Mouse (Mus musculus) heart, adult 2 months (tissue): ENCODE measurements around the gene Ssbp4.

ENCODE experiments used
- CTCF ChIP-seq: fragments of 200-600 bp; IDR thresholded peaks from 2 replicates; pipeline ENCODE4 v1.8.1; 2022; ENCODE audit warnings: antibody characterized with exemption, mild to moderate bottlenecking, moderate library complexity
- POLR2A ChIP-seq: fragments of 200-500 bp; IDR thresholded peaks from 2 replicates; pipeline ENCODE4 v1.6.1; 2011; ENCODE audit warnings: mild to moderate bottlenecking, low read depth, low read length, control low read depth; ENCODE audit not compliant: insufficient read depth

GRCm38 (mm10) chr8:70602139-70602811 lies 6.4 kb downstream of the Ssbp4 start:
- no peak for TF ChIP-seq POLR2A
- TF ChIP-seq CTCF = no peak
